Mouse (Mus musculus): ENCODE measurements around the gene Rps13. TPM values are rescaled to one million over a fixed set of nuclear protein-coding genes. Genes with fewer than 3 reads are reported as not detected.

Rps13 gene
- polyA plus RNA-seq, 1 experiment from 2014 or later, result 569 TPM

GRCm38 (mm10) chr7:116287959-116288358, 46.0 kb downstream of the Rps13 start:
- Histone ChIP-seq H3K27me3 (no peaks in the 10 kb centered on the region), H3K27ac (replicated peaks) (no peak overlapping the region), H3K4me2 (replicated peaks) (no peak overlapping the region), H3K9ac (replicated peaks) (no peak overlapping the region), H3K9me3 (no peaks in the 10 kb centered on the region), H3K4me3 (no peak overlapping the region), H3K36me3 (no peaks in the 10 kb centered on the region), H3K4me1 (peaks cover 13% of the 10 kb centered on the region)
- no peak for ATAC-seq (replicated peaks)
- 92% methylated on average over 5 of the region's 5 CpGs for WGBS

GRCm38 (mm10) chr7:116286611-116287355, 47.2 kb downstream of the Rps13 start:
- Histone ChIP-seq H3K9me3 (no peaks in the 10 kb centered on the region), H3K4me3 (no peak overlapping the region), H3K36me3 (no peaks in the 10 kb centered on the region), H3K27ac (replicated peaks) (no peak overlapping the region), H3K4me2 (replicated peaks) (no peak overlapping the region), H3K4me1 (peaks cover 19% of the 10 kb centered on the region), H3K27me3 (no peaks in the 10 kb centered on the region), H3K9ac (replicated peaks) (no peak overlapping the region)
- ATAC-seq (replicated peaks), result no peak
- 62% methylated on average over 11 of the region's 11 CpGs for WGBS

- WGBS, result 63% methylated on average over 12 of the region's 12 CpGs
These were observed 47.8 kb downstream of the Rps13 start for GRCm38 (mm10) chr7:116286173-116286572.

GRCm38 (mm10) chr7:116285216-116285615, 48.8 kb downstream of the Rps13 start:
- Histone ChIP-seq H3K4me3 (no peak overlapping the region), H3K9me3 (no peaks in the 10 kb centered on the region), H3K27me3 (no peaks in the 10 kb centered on the region), H3K9ac (replicated peaks) (no peak overlapping the region), H3K4me1 (peaks cover 23% of the 10 kb centered on the region), H3K4me2 (replicated peaks) (no peak overlapping the region), H3K27ac (replicated peaks) (no peak overlapping the region), H3K36me3 (no peaks in the 10 kb centered on the region)
- 92% methylated on average over 1 of the region's 1 CpGs for WGBS
- ATAC-seq (replicated peaks), result no peak

More at GRCm38 (mm10) chr7:116286173-116286572, 47.8 kb downstream of the Rps13 start:
- Histone ChIP-seq H3K27ac (replicated peaks) (no peak overlapping the region), H3K4me1 (peaks cover 19% of the 10 kb centered on the region), H3K9me3 (no peaks in the 10 kb centered on the region), H3K4me3 (no peak overlapping the region), H3K27me3 (no peaks in the 10 kb centered on the region), H3K4me2 (replicated peaks) (no peak overlapping the region), H3K9ac (replicated peaks) (no peak overlapping the region), H3K36me3 (no peaks in the 10 kb centered on the region)
- no peak for ATAC-seq (replicated peaks)

- Histone ChIP-seq H3K27ac (replicated peaks) (peak overlapping the region; percentile 59), H3K9ac (replicated peaks) (no peak overlapping the region), H3K27me3 (no peaks in the 10 kb centered on the region), H3K36me3 (no peaks in the 10 kb centered on the region), H3K4me2 (replicated peaks) (no peak overlapping the region), H3K4me1 (peaks cover 27% of the 10 kb centered on the region), H3K9me3 (no peaks in the 10 kb centered on the region), H3K4me3 (no peak overlapping the region)
- WGBS, result 7% methylated on average over 11 of the region's 11 CpGs
- peak; percentile 75 for ATAC-seq (replicated peaks)
These were observed 51.2 kb downstream of the Rps13 start for GRCm38 (mm10) chr7:116282755-116283154.

Other genes starting within 250 kb of the Rps13 start
- gene Gm4353, start 249.6 kb downstream of the Rps13 start, polyA plus RNA-seq (2015; fragmentation: Nextera tagmentation; extraction: Ambion mirVana), result 0.55 and 1.0 TPM in 2 replicates
- 9.3 and 9.7 TPM in 2 replicates for gene Plekha7, start 25.8 kb downstream of the Rps13 start, polyA plus RNA-seq (2015; fragmentation: Nextera tagmentation; extraction: Ambion mirVana)
- 17.2 and 18.2 TPM in 2 replicates for gene Pik3c2a, start 109.3 kb upstream of the Rps13 start, polyA plus RNA-seq (2015; fragmentation: Nextera tagmentation; extraction: Ambion mirVana)
- gene Nucb2, start 170.2 kb upstream of the Rps13 start, polyA plus RNA-seq (2015; fragmentation: Nextera tagmentation; extraction: Ambion mirVana), result 17.5 and 17.7 TPM in 2 replicates

Measured in forebrain, embryonic 15.5 days (tissue).